9 mouse cellular contexts compared by ENCODE assay signal in genomic region chr5:124093120-124093794, GRCm38 (mm10). TPM values are rescaled to one million over a fixed set of nuclear protein-coding genes. Genes with fewer than 3 reads are reported as not detected.
DNase-seq lines count a peak whose midpoint lies in the region; ATAC-seq and TF ChIP-seq lines count a peak whose summit lies in the region.
"Had no signal": no experiment of that assay in that cellular context is flagged by ENCODE, and none has a peak within 500 bp of the region (broad histone marks: within the 10 kb centered on the region; RNA-seq: fewer than 3 reads in every experiment).

No protein-coding gene starts in this region.

- H3K27me3 ChIP-seq in heart, adult 2 months (ENCODE audit: control insufficient read depth, insufficient read depth, low read length) = no peaks in the 10 kb centered on the region
- H3K27me3 ChIP-seq in liver, postnatal 0 days (ENCODE audit: insufficient read depth, low read length) = no peaks in the 10 kb centered on the region
- peaks cover 25% of the 10 kb centered on the region for H3K27me3 ChIP-seq in hindbrain, embryonic 12.5 days

- no peak for TF ChIP-seq CTCF in heart, adult 2 months (IDR thresholded peaks at IDR 0.05)
- TF ChIP-seq CTCF in liver, postnatal 0 days (IDR thresholded peaks at IDR 0.05; ENCODE audit: low read depth) = no peak

- H3K4me1 ChIP-seq in heart, adult 2 months (ENCODE audit: control insufficient read depth, insufficient read depth, low read length) = peaks cover 2% of the 10 kb centered on the region; the same call in 1 of the 2 replicates
- H3K4me1 ChIP-seq in liver, postnatal 0 days (ENCODE audit: insufficient read depth) = peaks cover 34% of the 10 kb centered on the region
- H3K4me1 ChIP-seq in hindbrain, embryonic 12.5 days = peaks cover 8% of the 10 kb centered on the region; the same call in 1 of the 2 replicates

- TF ChIP-seq POLR2A in heart, adult 2 months (IDR thresholded peaks at IDR 0.05; ENCODE audit: insufficient read depth, low read depth, low read length) = no peak

- 56% methylated on average over 11 of the region's 11 CpGs for whole genome bisulfite sequencing in heart, adult 2 months
- WGBS in liver, postnatal 0 days (ENCODE audit: insufficient replicate concordance) = 77% methylated on average over 11 of the region's 11 CpGs
- WGBS in hindbrain, embryonic 12.5 days = 81% methylated on average over 11 of the region's 11 CpGs

- H3K4me3 ChIP-seq in heart, adult 2 months = no peak overlapping the region
- H3K4me3 ChIP-seq in liver, postnatal 0 days (ENCODE audit: low read depth, low read length) = no peak overlapping the region
- no peak overlapping the region for H3K4me3 ChIP-seq in hindbrain, embryonic 12.5 days
- H3K4me3 ChIP-seq: limb, embryonic 13.5 days had no signal

- peak; percentile 69 to 70 for DNase-seq in heart, adult 2 months
- no peak for DNase-seq in heart, postnatal 25 days (ENCODE audit: low spot score)
- peak; percentile 63 for DNase-seq in Muller cell, postnatal 12 days (ENCODE audit: inconsistent ontology term)
- DNase-seq in cerebellum, postnatal 10 days = peak; percentile 72 to 76
- DNase-seq in kidney, adult 8-10 months = peak; percentile 81 to 86
- peak; percentile 30 for DNase-seq in liver, postnatal 0 days

- no peak for ATAC-seq in liver, postnatal 0 days
- ATAC-seq in CD4-positive, CD25-positive, alpha-beta regulatory T cell, adult 4 months = no peak
- ATAC-seq in hindbrain, embryonic 12.5 days (ENCODE audit: low FRiP score) = no peak

- H3K9ac ChIP-seq in heart, adult 2 months (ENCODE audit: low read depth, low read length) = no peak overlapping the region
- H3K9ac ChIP-seq in liver, postnatal 0 days (replicated peaks) = no peak overlapping the region
- no peak overlapping the region for H3K9ac ChIP-seq in hindbrain, embryonic 12.5 days
- H3K9ac ChIP-seq: limb, embryonic 13.5 days had no signal

- H3K27ac ChIP-seq in heart, adult 2 months = no peak overlapping the region
- no peak overlapping the region for H3K27ac ChIP-seq in liver, postnatal 0 days (ENCODE audit: low read depth)
- H3K27ac ChIP-seq in hindbrain, embryonic 12.5 days = no peak overlapping the region
- H3K27ac ChIP-seq: limb, embryonic 13.5 days had no signal

- intact Hi-C loops in heart, adult 2 months (cut with DNase I) = no loop called here
- intact Hi-C loops in heart, postnatal 25 days (cut with DNase I) = no loop called here

- H3K4me2 ChIP-seq in liver, postnatal 0 days (ENCODE audit: low read depth, low read length) = peak overlapping the region; percentile 99; the same call in 1 of the 2 replicates
- no peak overlapping the region for H3K4me2 ChIP-seq in hindbrain, embryonic 12.5 days (replicated peaks)
- H3K4me2 ChIP-seq: limb, embryonic 13.5 days had no signal

- TF ChIP-seq EP300 in heart, adult 2 months (IDR thresholded peaks at IDR 0.05; ENCODE audit: insufficient read depth, low read depth, low read length) = no peak
- no peak for TF ChIP-seq EP300 in liver, postnatal 0 days (IDR thresholded peaks at IDR 0.05; ENCODE audit: low read depth)

- H3K9me3 ChIP-seq in liver, postnatal 0 days (ENCODE audit: low read length) = no peaks in the 10 kb centered on the region
- H3K9me3 ChIP-seq in hindbrain, embryonic 12.5 days (replicated peaks) = no peaks in the 10 kb centered on the region
- H3K9me3 ChIP-seq: limb, embryonic 13.5 days had no signal

- no peaks in the 10 kb centered on the region for H3K79me2 ChIP-seq in heart, adult 2 months (replicated peaks; ENCODE audit: control insufficient read depth, insufficient read depth, low read length)

- H3K36me3 ChIP-seq in heart, adult 2 months (ENCODE audit: control insufficient read depth, insufficient read depth, low read length) = no peaks in the 10 kb centered on the region
- peaks cover 3% of the 10 kb centered on the region for H3K36me3 ChIP-seq in liver, postnatal 0 days (replicated peaks; ENCODE audit: insufficient read depth, low read length)
- H3K36me3 ChIP-seq in hindbrain, embryonic 12.5 days = no peaks in the 10 kb centered on the region
- H3K36me3 ChIP-seq: limb, embryonic 13.5 days had no signal

RNA-seq across cellular contexts. Expression of gene Abcb9, which starts 2.3 kb away (rescaled TPM):
- 1 to 10 TPM; 8.9 to 9.9 TPM for total RNA-seq in heart, adult 2 months (2021)
- 7.8 and 10.1 TPM in 2 replicates for polyA plus RNA-seq in heart, adult 2 months (2012; rRNA removed)
- 1 to 10 TPM; 8.0 to 9.0 TPM for total RNA-seq in heart, postnatal 25 days (2021)
- 3.7 and 3.8 TPM in 2 replicates for polyA plus RNA-seq in liver, postnatal 0 days (2015; fragmentation: Nextera tagmentation; extraction: Ambion mirVana)
- polyA plus RNA-seq in CD4-positive, CD25-positive, alpha-beta regulatory T cell, adult 4 months (2017; shearing (Covaris generic)) = 10 to 100 TPM; 16.1 to 16.6 TPM
- 3.7 and 3.8 TPM in 2 replicates for polyA plus RNA-seq in hindbrain, embryonic 12.5 days (2016; fragmentation: Nextera tagmentation; extraction: Ambion mirVana)

RNA-seq across cellular contexts. Expression of gene Ogfod2, which starts 18.8 kb away (rescaled TPM):
- total RNA-seq in heart, adult 2 months (2021) = 10 to 100 TPM; 14.6 to 16.4 TPM
- 25.5 and 30.0 TPM in 2 replicates for polyA plus RNA-seq in heart, adult 2 months (2012; rRNA removed)
- 10 to 100 TPM; 12.5 to 13.9 TPM for total RNA-seq in heart, postnatal 25 days (2021)
- 14.9 and 16.8 TPM in 2 replicates for polyA plus RNA-seq in liver, postnatal 0 days (2015; fragmentation: Nextera tagmentation; extraction: Ambion mirVana)
- 10 to 100 TPM; 25.6 to 51.6 TPM for polyA plus RNA-seq in CD4-positive, CD25-positive, alpha-beta regulatory T cell, adult 4 months (2017; shearing (Covaris generic))
- 19.6 and 25.7 TPM in 2 replicates for polyA plus RNA-seq in hindbrain, embryonic 12.5 days (2016; fragmentation: Nextera tagmentation; extraction: Ambion mirVana)

RNA-seq across cellular contexts. Expression of gene Arl6ip4, which starts 22.6 kb away (rescaled TPM):
- 10 to 100 TPM; 34.2 to 41.5 TPM for total RNA-seq in heart, adult 2 months (2021)
- 16.9 and 17.5 TPM in 2 replicates for polyA plus RNA-seq in heart, adult 2 months (2012; rRNA removed)
- 10 to 100 TPM; 36.2 to 43.0 TPM for total RNA-seq in heart, postnatal 25 days (2021)
- polyA plus RNA-seq in liver, postnatal 0 days (2015; fragmentation: Nextera tagmentation; extraction: Ambion mirVana) = 53.9 and 54.3 TPM in 2 replicates
- polyA plus RNA-seq in CD4-positive, CD25-positive, alpha-beta regulatory T cell, adult 4 months (2017; shearing (Covaris generic)) = 10 to 100 TPM; 48.7 to 61.0 TPM
- 86.4 and 88.8 TPM in 2 replicates for polyA plus RNA-seq in hindbrain, embryonic 12.5 days (2016; fragmentation: Nextera tagmentation; extraction: Ambion mirVana)
